Mouse (Mus musculus) brain, embryonic 14.5 days (tissue): Measurements from ENCODE around the gene Pop4.

Experiments used
- CTCF ChIP-seq: fragments of 200-500 bp; IDR thresholded peaks from 2 replicates; pipeline ENCODE4 v1.5.1; 2012; ENCODE audit warnings: inconsistent platforms, mild to moderate bottlenecking, moderate library complexity, borderline replicate concordance; ENCODE audit not compliant: insufficient read depth, insufficient read length; ENCODE audit errors: extremely low read depth
- POLR2A ChIP-seq: fragments of 200-500 bp; IDR thresholded peaks from 2 replicates; pipeline ENCODE4 v1.6.1; 2012; ENCODE audit warnings: mild to moderate bottlenecking, inconsistent platforms, borderline replicate concordance; ENCODE audit not compliant: poor library complexity, insufficient read depth, insufficient read length, severe bottlenecking; ENCODE audit errors: extremely low read depth

DNA sequence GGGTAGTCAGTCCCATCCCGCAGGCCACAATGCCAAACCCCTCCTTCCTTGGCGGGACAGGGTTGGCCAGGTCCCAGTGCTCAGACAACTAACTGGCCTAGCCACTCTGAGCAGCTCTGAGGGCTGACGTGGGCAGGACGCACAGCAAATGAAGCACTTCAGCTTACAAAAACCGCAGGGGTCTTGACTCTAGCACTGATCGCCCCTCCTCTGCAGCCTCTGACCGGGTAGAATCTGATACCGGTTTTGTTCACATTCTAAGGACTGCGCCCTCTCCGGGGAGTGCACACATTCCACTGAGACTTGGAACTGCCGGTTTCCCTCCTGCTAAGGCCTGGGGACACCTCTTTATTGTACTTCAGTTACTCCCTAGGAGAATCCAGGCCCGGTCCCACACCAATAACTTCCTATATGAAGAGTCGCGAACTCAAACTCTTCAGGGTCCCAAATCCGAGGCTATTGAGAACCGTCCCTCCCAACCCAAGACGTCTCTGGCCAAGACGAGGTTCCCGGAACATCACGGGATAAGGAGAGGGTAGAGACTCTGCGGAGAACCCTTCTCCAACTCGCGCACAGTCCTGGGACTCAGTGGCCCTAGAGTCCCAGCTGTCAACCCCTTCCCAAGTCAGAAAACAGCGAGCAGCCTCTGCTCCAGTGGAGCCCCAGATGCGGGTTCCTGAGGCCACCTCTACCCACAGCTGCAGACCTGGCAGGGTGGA, 43.9 kb downstream of the Pop4 start:
- TF ChIP-seq CTCF (no peak), POLR2A (no peak)
